Mouse (Mus musculus): ENCODE results near the gene Il23a. TPM values are rescaled to one million over a fixed set of nuclear protein-coding genes. Genes with fewer than 3 reads are reported as not detected.
A peak's percentile ranks its signal among the peaks of the same experiment; 100 is the strongest.
"Not testable (repeated sequence)": the region's sequence is repeated elsewhere in the genome, so short reads cannot be mapped to it uniquely, and the experiment has no call there.

Gene Il23a
- polyA plus RNA-seq, 1 experiment from 2014 or later, result 0.04 TPM

DNA sequence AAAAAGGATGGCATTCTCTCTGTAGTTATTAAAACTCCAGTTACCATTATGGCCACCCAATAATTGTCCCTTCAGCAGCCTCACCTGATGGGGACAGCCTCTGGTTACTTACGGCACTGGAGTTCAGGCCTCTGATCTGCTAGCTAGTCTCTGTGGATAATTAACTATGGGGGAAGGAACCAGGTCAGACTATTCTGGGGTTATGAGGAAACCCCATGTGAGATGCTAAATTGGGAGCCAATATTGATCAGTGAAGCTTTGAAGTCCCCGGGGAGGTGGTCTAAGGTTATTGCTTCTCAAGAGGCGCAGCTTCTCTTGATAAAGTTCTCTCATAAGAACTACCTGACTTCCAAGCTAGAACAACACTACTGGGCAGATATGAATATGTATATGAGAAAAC, 37.6 kb upstream of the Il23a start:
- ATAC-seq, result no peak
- ChIA-PET CTCF (interaction anchor here (1.1 to 5.7 kb wide), 9 partner anchors 9 to 211 kb away, joined by 3 to 56 read pairs (median 4); partner anchors contain the start of gene Cnpy2), POLR2A (interaction anchor here (0.6 to 4.0 kb wide), 4 partner anchors 10 to 75 kb away, joined by 3 to 19 read pairs (median 4); partner anchors contain the start of genes Cnpy2 and Nabp2)
- H3K27me3 ChIP-seq, result no peaks in the 10 kb centered on the region
- no peak for DNase-seq (ENCODE audit: low read depth, low spot score)
- TF ChIP-seq CTCF (IDR thresholded peaks at IDR 0.05), result no peak
- in situ Hi-C loops (cut with MboI; ENCODE audit: low pct_unique_long_range_greater_than_20kb), result loop anchor here (5.0 kb wide), 1 partner anchor 121 kb away; the partner anchor contains the start of gene Smarcc2

DNA sequence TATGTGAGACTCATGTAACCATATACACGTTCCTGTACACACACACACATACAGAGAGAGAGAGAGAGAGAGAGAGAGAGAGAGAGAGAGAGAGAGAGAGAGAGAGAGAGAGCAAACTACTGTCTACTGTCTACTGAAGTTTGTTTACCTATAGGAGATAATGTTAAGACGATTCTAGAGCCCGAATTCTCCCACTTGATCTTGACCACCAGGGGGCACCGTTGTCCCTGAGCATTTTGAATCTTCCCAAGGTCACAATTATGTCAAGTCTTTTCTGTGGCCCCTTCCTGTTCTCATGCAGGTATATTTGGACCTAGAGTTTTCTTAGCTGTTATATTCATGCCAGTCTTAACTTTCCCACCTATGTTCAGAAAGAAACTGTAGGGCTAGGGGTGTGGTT, 37.0 kb upstream of the Il23a start:
- in situ Hi-C loops (cut with MboI; ENCODE audit: low pct_unique_long_range_greater_than_20kb), result loop anchor here (5.0 kb wide), 1 partner anchor 122 kb away; the partner anchor contains the start of gene Smarcc2
- ATAC-seq (no peak), DNase-seq (ENCODE audit: low read depth, low spot score) (no peak)
- no peaks in the 10 kb centered on the region for H3K27me3 ChIP-seq
- peak; percentile 80 for TF ChIP-seq CTCF (IDR thresholded peaks at IDR 0.05)
- ChIA-PET POLR2A (interaction anchor here (0.6 to 4.0 kb wide), 5 partner anchors 9 to 75 kb away, joined by 3 to 19 read pairs (median 3); partner anchors contain the start of genes Cnpy2 and Nabp2), CTCF (interaction anchor here (1.0 to 5.7 kb wide), 13 partner anchors 9 to 211 kb away, joined by 3 to 56 read pairs (median 3); partner anchors contain the start of gene Cnpy2)

DNA sequence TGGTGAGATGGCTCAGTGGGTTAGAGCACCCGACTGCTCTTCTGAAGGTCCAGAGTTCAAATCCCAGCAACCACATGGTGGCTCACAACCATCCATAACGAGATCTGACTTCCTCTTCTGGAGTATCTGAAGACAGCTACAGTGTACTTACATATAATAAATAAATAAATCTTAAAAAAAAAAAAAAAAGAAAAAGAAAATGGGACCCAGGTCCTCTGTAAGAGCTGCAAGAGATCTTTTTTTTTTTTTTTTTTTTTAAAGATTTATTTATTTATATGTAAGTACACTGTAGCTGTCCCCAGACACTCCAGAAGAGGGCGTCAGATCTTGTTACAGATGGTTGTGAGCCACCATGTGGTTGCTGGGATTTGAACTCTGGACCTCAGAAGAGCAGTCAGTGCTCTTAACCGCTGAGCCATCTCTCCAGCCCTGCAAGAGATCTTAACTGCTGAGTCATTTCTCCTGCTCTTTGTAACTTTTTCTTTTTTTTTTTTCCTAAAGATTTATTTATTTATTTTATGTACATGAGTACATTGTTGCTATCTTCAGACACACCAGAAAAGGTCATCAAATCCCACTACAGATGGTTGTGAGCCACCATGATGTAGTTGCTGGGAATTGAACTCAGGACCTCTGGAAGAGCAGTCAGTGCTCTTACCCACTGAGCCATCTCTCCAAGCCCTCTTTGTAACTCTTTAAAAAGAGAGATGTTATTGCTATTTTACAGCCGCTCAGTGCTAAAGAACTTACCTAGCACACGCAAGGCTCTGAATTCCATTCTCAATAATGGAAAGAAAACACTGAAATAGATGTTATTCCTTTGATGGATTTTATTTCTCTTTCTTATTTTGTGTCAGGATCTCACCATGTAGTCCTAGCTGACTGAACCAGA, 34.1 kb upstream of the Il23a start:
- in situ Hi-C loops (cut with MboI; ENCODE audit: low pct_unique_long_range_greater_than_20kb); H3K27me3 ChIP-seq: not testable (repeated sequence)

DNA sequence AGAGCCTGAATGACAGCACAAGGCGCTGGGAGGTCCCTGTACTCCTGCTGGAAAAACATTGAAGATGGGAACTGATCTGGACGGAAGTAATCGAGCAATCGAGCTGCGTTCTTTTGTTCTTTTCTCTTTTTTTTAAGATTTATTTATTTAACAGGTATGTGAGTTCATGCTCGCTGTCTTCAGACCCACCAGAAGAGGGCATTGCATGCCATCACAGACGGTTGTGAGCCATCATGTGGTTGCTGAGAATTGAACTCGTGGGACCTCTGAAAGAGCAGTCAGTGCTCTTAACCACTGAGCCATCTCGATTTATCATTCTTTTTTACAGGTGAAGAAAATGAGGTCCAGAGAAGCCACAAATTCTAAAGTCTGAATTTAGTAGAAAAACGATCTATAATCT, 29.1 kb upstream of the Il23a start:
- ChIA-PET CTCF (interaction anchor here (0.7 to 6.4 kb wide), 4 partner anchors 8 to 33 kb away, joined by 3 to 42 read pairs (median 3); partner anchors contain the start of gene Cs), POLR2A (no interaction called here)
- DNase-seq (ENCODE audit: low read depth, low spot score) (no peak), ATAC-seq (no peak)
- no peak for TF ChIP-seq CTCF (IDR thresholded peaks at IDR 0.05)
- H3K27me3 ChIP-seq, result no peaks in the 10 kb centered on the region
- in situ Hi-C loops (cut with MboI; ENCODE audit: low pct_unique_long_range_greater_than_20kb), result no loop called here

More for the DNA sequence above, 34.1 kb upstream of the Il23a start:
- ChIA-PET CTCF (interaction anchor here (0.8 to 4.0 kb wide), 2 partner anchors 17 to 27 kb away, joined by 3 to 56 read pairs; no protein-coding TSS in a partner anchor), POLR2A (interaction anchor here (0.9 kb wide), 1 partner anchor 10 kb away, joined by 3 read pairs; no protein-coding TSS in a partner anchor)
- not testable (repeated sequence) for DNase-seq (ENCODE audit: low read depth, low spot score); ATAC-seq

DNA sequence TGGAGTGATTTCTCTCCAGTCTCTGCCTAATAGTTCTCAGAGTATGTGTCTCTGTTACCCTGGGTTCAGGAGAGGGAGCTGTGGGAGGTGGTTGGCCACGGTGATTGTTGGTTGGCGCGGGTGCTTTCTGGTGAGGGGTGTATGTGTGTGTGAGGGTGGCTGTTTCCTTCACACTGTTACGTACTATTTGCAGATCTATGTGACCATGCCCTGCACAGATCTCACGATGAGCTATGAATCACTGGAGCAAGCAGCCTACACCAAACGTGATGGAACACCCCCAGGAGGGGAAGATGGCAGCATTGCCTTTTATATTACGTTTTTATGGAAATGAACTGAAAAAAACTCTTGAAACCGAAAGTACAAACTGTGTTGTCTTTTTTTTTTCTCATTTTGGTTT, 28.3 kb upstream of the Il23a start:
- in situ Hi-C loops (cut with MboI; ENCODE audit: low pct_unique_long_range_greater_than_20kb), result no loop called here
- no peak for DNase-seq (ENCODE audit: low read depth, low spot score)
- CTCF ChIA-PET, result interaction anchor here (6.4 kb wide), 1 partner anchor 9 kb away, joined by 42 read pairs; the partner anchor contains the start of gene Cs
- no peaks in the 10 kb centered on the region for H3K27me3 ChIP-seq
- POLR2A ChIA-PET, result interaction anchor here (0.7 to 1.0 kb wide), 4 partner anchors 9 to 145 kb away, joined by 3 to 6 read pairs (median 3); partner anchors contain the start of genes Nabp2 and Rnf41
- ATAC-seq, result no peak
- TF ChIP-seq CTCF (IDR thresholded peaks at IDR 0.05), result no peak

DNA sequence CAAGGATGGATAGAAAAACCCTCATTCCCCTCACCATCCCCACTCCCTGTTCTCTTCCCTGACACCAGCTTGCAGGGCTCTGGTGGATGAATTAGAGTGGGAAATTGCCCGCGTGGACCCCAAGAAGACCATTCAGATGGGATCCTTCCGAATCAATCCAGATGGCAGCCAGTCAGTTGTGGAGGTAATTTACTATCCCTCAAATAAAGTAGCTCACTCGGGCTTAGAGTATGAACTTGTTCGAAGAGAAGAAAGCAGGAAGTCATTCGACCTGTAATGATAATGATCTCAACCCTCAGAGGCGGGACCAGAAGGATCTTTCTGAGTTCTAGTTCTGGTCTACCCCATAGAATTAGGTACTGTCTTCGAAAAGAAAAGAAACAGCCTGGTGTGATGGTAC, 25.0 kb upstream of the Il23a start:
- DNase-seq (ENCODE audit: low read depth, low spot score), result no peak
- H3K27me3 ChIP-seq, result no peaks in the 10 kb centered on the region
- ChIA-PET POLR2A (interaction anchor here (0.6 to 3.0 kb wide), 5 partner anchors 9 to 844 kb away, joined by 3 to 19 read pairs (median 4); partner anchors contain the start of genes Cs, Nabp2 and Rnf41), CTCF (interaction anchor here (1.3 to 6.4 kb wide), 4 partner anchors 8 to 35 kb away, joined by 3 to 42 read pairs (median 6); partner anchors contain the start of genes Cs and Pan2)
- ATAC-seq, result no peak
- in situ Hi-C loops (cut with MboI; ENCODE audit: low pct_unique_long_range_greater_than_20kb), result no loop called here
- TF ChIP-seq CTCF (IDR thresholded peaks at IDR 0.05), result no peak

DNA sequence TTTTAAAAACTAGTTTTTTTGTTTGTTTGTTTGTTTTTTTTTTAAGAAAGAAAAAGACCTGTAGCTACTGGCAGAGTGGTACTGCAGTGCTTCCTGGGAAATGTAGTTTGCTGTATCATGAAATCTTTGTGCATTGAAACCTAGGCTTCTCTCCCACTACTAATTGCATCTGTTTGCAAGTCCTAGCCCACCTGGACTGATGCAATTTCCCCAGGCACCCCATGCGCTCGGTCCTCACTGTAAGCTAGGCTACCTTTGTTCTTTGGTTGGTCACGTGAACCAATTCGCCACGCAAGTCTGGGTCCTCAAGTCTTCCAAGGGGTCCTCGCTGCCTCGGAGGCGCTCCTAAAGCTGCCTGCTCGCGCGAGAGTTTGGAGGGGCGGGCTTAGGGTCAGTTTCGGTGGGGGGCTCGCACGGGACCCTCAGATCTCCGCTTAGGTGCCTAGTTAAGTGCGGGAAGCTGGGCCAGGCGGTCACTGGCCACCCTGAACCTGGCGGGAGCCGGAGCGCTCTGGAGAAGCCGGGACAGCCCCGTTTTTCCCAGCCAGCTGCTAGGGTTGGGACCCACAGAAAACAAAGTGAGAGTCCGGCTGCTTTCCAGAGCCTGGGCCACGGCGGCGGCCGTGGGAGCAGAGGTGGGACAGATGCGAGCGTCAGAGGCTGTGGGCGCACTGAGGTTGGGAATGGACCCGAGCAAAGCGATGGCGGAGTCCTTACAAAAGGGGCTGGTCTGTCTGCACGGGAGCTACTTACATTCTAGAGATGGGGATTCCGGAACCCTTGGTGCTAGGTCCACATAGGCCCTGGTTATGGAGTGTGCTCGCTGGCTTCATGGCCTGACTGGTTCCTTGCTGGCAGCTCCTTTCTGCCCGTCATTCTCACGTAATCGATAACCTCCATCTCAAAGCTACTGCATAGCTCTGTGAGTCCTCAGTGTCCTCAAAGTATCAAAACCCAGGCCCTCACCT, 23.9 kb upstream of the Il23a start, which contains the start of gene Cnpy2:
Gene Cnpy2, plus strand, starts transcription at position 319 of the 968 bp plus-strand sequence.
- CTCF ChIA-PET, result interaction anchor here (1.2 to 6.4 kb wide), 5 partner anchors 9 to 20 kb away, joined by 3 to 42 read pairs (median 5); partner anchors contain the start of genes Cs and Pan2

DNA sequence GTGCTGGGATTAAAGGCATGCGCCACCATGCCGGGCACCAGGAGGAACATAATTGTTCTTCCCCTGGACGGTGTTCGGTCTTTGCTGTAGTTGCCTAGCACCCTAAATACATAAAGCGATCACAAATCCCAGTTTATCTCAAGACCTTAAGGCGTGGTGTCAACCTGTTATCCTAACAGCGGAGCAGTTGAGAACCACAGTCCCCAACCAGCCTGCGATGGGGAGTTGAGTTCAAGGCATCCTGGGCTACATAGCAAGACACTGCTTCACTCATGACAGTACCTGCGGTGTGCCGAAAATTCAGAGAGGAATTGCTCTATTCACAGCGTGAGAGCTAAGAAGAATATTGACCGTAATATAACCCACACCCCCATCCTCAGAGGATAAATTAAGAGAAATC, 23.1 kb upstream of the Il23a start:
- ATAC-seq (no peak), DNase-seq (ENCODE audit: low read depth, low spot score) (no peak)
- no peaks in the 10 kb centered on the region for H3K27me3 ChIP-seq

More for the DNA sequence above, 23.9 kb upstream of the Il23a start, which contains the start of gene Cnpy2:
- no peak for DNase-seq (ENCODE audit: low read depth, low spot score)
- ATAC-seq, result peak; percentile 70
- POLR2A ChIA-PET, result interaction anchor here (0.6 to 3.0 kb wide), 6 partner anchors 11 to 843 kb away, joined by 3 to 19 read pairs (median 4); partner anchors contain the start of genes Cs, Nabp2 and Rnf41
- TF ChIP-seq CTCF (IDR thresholded peaks at IDR 0.05), result no peak
- in situ Hi-C loops (cut with MboI; ENCODE audit: low pct_unique_long_range_greater_than_20kb), result no loop called here
- no peaks in the 10 kb centered on the region for H3K27me3 ChIP-seq

DNA sequence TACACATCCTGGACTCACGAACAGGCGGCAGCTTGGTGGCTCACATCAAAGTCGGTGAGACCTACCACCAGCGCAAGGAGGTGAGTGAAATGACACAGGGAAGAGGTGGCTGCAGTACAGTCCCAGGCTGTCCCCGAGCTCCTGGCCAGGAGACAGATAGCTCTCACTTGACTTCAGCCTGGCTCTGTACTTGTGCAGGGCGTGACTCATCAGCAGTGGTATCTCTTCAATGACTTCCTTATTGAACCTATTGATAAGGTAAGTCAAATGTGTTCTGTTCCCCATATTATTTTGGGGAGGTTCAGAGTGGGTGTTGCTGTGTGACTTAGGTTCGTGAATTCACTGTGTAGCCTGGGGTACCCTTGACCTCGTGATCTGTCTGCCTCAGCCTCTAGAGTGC, 17.0 kb upstream of the Il23a start:
- ChIA-PET CTCF (interaction anchor here (1.2 to 1.4 kb wide), 2 partner anchors 11 to 45 kb away, joined by 3 read pairs; no protein-coding TSS in a partner anchor), POLR2A (interaction anchor here (0.6 to 0.9 kb wide), 2 partner anchors 12 to 59 kb away, joined by 3 read pairs; no protein-coding TSS in a partner anchor)
- no peak for TF ChIP-seq CTCF (IDR thresholded peaks at IDR 0.05)
- in situ Hi-C loops (cut with MboI; ENCODE audit: low pct_unique_long_range_greater_than_20kb), result no loop called here
- H3K27me3 ChIP-seq, result no peaks in the 10 kb centered on the region
- ATAC-seq (no peak), DNase-seq (ENCODE audit: low read depth, low spot score) (no peak)

More for the DNA sequence above, 23.1 kb upstream of the Il23a start:
- POLR2A ChIA-PET, result interaction anchor here (3.0 kb wide), 1 partner anchor 16 kb away, joined by 19 read pairs; the partner anchor contains the start of gene Cs
- in situ Hi-C loops (cut with MboI; ENCODE audit: low pct_unique_long_range_greater_than_20kb), result no loop called here
- TF ChIP-seq CTCF (IDR thresholded peaks at IDR 0.05), result no peak
- CTCF ChIA-PET, result interaction anchor here (1.2 to 6.4 kb wide), 5 partner anchors 9 to 20 kb away, joined by 3 to 42 read pairs (median 5); partner anchors contain the start of genes Cs and Pan2
